Mouse (Mus musculus) megakaryocyte, embryonic 14.5 days (primary cell): ENCODE data around the gene Kcna7. TPM values are rescaled to one million over a fixed set of nuclear protein-coding genes. Genes with fewer than 3 reads are reported as not detected.
A peak's percentile ranks its signal among the peaks of the same experiment; 100 is the strongest.
"Not testable (repeated sequence)": the region's sequence is repeated elsewhere in the genome, so short reads cannot be mapped to it uniquely, and the experiment has no call there.

Source experiments
- H3K27me3 ChIP-seq: replicated peaks from 2 replicates; pipeline ENCODE3; 2012; ENCODE audit warnings: inconsistent platforms
- H3K36me3 ChIP-seq: replicated peaks from 2 replicates; pipeline ENCODE3; 2012; ENCODE audit warnings: low read length, inconsistent platforms, mixed read lengths
- H3K4me1 ChIP-seq: 2 replicates; pipeline ENCODE4 v1.6.1; 2012; ENCODE audit warnings: inconsistent platforms
- H3K4me3 ChIP-seq: replicated peaks from 2 replicates; pipeline ENCODE3; 2012; ENCODE audit warnings: moderate library complexity, mild to moderate bottlenecking, inconsistent platforms
- H3K9me3 ChIP-seq: 2 replicates; pipeline ENCODE4 v1.6.1; 2012; ENCODE audit warnings: inconsistent platforms
- FLI1 ChIP-seq: IDR thresholded peaks from 2 replicates; pipeline ENCODE4 v1.6.1; 2012; ENCODE audit warnings: low read length, inconsistent platforms, mixed read lengths
- GATA1 ChIP-seq: IDR thresholded peaks from 3 replicates; pipeline ENCODE4 v1.6.1; 2012; ENCODE audit warnings: mixed read lengths, low read length, inconsistent platforms, borderline replicate concordance
- polyA plus RNA-seq: library from polyadenylated mRNA; stranded (reverse); fragments of >175 nt; gene quantifications from 2 replicates; pipeline ENCODE4 v1.2.3, GENCODE M21; 2012; ENCODE audit warnings: low replicate concordance; ENCODE audit not compliant: insufficient read depth

The Kcna7 gene
- polyA plus RNA-seq, 1 experiment, result not detected

DNA sequence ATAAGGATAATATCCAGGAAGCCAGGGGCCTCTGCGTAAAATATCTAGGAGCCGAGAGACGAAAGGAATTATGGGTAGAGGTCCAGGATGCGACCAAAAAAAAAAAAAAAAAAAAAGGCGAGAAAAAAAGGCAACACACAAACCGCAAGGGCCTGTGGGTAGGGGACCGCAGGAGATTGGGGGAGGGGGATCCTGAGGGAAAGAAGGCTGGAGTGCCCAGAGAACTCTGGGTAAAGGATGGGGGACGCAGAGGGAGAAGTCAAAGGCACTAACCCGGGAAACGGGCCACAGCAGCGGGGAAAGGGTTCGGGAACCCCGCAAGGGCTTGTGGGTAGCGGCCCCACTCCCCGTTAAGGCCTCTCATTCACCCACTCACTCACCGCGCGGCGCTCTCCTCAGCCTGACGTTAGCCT lies 10.3 kb upstream of the Kcna7 start:
- Histone ChIP-seq H3K27me3 (no peaks in the 10 kb centered on the region), H3K9me3 (no peaks in the 10 kb centered on the region), H3K4me3 (peak overlapping the region; percentile 94), H3K4me1 (peaks cover 37% of the 10 kb centered on the region), H3K36me3 (peaks cover 44% of the 10 kb centered on the region)
- TF ChIP-seq GATA1 (no peak), FLI1 (no peak)

- Histone ChIP-seq H3K9me3 (no peaks in the 10 kb centered on the region), H3K4me3 (peak within 1 kb of the TSS; percentile 94), H3K36me3 (peaks cover 37% of the 10 kb centered on the region), H3K4me1 (peaks cover 37% of the 10 kb centered on the region), H3K27me3 (no peaks in the 10 kb centered on the region)
- TF ChIP-seq GATA1 (no peak), FLI1 (0 out of 2 replicates have a peak, but pooled peaks have one; percentile 10)
Measured at GRCm38 (mm10) chr7:45395578-45396336, 9.7 kb upstream of the Kcna7 start, which contains the start of gene Snrnp70. Gene Snrnp70, minus strand, starts transcription at chr7:45395742.

DNA sequence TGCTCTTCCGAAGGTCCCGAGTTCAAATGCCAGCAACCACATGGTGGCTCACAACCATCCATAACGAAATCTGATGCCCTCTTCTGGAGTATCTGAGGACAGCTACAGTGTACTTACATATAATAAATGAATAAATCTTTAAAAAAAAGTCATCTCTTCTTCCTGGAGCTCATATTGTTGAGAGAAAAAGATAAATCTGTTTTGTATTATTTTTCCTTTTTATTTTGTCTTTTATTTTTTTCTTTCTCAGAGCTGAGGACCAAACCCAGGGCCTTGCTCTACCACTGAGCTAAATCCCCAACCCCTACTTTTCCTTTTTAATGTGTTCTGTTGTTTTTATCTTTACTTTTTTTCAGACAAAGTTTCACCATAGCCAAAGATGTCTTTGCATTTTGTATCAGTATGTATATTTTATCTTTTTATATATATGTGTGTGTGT lies 9.1 kb upstream of the Kcna7 start:
- H3K36me3 ChIP-seq, result peaks cover 34% of the 10 kb centered on the region

GRCm38 (mm10) chr7:45396787-45397186 lies 8.7 kb upstream of the Kcna7 start:
- peaks cover 34% of the 10 kb centered on the region for H3K4me1 ChIP-seq
- TF ChIP-seq GATA1, result no peak
- no peak for TF ChIP-seq FLI1

More for the DNA sequence above, 9.1 kb upstream of the Kcna7 start:
- Histone ChIP-seq H3K4me3 (peak overlapping the region; percentile 94), H3K4me1 (peaks cover 37% of the 10 kb centered on the region)
- H3K27me3 ChIP-seq, H3K9me3 ChIP-seq: not testable (repeated sequence)

GRCm38 (mm10) chr7:45401521-45402085 lies 3.9 kb upstream of the Kcna7 start:
- H3K9me3 ChIP-seq, result 0 out of 2 replicates have a peak, but pooled peaks cover 3% of the 10 kb centered on the region
- H3K36me3 ChIP-seq, result no peaks in the 10 kb centered on the region
- H3K27me3 ChIP-seq, result peaks cover 34% of the 10 kb centered on the region
- H3K4me1 ChIP-seq, result peaks cover 24% of the 10 kb centered on the region
- no peak overlapping the region for H3K4me3 ChIP-seq
- TF ChIP-seq FLI1 (no peak), GATA1 (no peak)

More at GRCm38 (mm10) chr7:45396787-45397186, 8.7 kb upstream of the Kcna7 start:
- Histone ChIP-seq H3K36me3 (peaks cover 30% of the 10 kb centered on the region), H3K4me3 (no peak overlapping the region), H3K27me3 (peaks cover 4% of the 10 kb centered on the region), H3K9me3 (no peaks in the 10 kb centered on the region)

GRCm38 (mm10) chr7:45403532-45404261 lies 1.8 kb upstream of the Kcna7 start:
- Histone ChIP-seq H3K4me3 (no peak overlapping the region), H3K9me3 (peaks cover 3% of the 10 kb centered on the region; the same call in 1 of the 2 replicates), H3K36me3 (no peaks in the 10 kb centered on the region), H3K4me1 (peaks cover 34% of the 10 kb centered on the region), H3K27me3 (peaks cover 55% of the 10 kb centered on the region)
- TF ChIP-seq FLI1, result no peak
- TF ChIP-seq GATA1, result no peak

DNA sequence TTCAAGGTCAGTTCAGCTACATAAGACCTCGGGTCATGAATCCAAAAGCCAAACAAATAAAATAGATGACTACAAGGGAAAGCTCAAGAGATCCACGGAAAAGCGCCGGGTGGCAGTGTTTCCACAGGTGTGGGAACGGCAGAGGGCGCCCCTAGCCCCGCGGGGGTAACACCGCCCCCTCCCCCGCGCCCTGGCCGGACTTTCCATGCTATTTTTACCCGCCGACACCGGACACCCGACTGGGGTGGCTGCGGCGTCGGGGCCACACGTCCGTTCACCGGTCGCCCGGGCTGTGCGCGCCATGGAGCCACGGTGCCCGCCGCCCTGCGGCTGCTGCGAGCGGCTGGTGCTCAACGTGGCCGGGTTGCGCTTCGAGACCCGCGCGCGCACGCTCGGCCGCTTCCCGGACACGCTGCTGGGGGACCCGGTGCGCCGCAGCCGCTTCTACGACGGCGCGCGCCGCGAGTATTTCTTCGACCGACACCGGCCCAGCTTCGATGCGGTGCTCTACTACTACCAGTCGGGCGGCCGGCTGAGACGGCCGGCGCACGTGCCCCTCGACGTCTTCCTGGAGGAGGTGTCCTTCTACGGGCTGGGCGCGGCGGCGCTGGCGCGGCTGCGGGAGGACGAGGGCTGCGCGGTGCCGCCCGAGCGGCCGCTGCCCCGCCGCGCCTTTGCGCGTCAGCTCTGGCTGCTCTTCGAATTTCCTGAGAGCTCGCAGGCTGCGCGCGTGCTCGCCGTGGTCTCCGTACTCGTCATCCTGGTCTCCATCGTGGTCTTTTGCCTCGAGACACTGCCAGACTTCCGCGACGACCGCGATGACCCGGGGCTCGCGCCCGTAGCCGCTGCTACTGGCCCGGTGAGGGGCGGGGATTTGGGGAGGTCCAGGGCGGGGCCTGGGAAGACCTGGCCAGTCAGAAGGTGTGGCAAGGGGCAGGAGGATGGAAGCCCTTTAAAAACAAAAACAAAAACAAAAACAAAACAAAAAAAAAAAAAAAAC lies 1.0 kb downstream of the Kcna7 start:
- no peaks in the 10 kb centered on the region for H3K36me3 ChIP-seq
- no peak for TF ChIP-seq GATA1
- no peak for TF ChIP-seq FLI1
- peaks cover 35% of the 10 kb centered on the region for H3K4me1 ChIP-seq
- H3K4me3 ChIP-seq, result peak overlapping the region; percentile 91
- H3K27me3 ChIP-seq, result peaks cover 81% of the 10 kb centered on the region
- H3K9me3 ChIP-seq, result peaks cover 3% of the 10 kb centered on the region; the same call in 1 of the 2 replicates

GRCm38 (mm10) chr7:45407836-45408235 lies 2.4 kb downstream of the Kcna7 start:
- TF ChIP-seq FLI1 (no peak), GATA1 (no peak)
- Histone ChIP-seq H3K4me1 (peaks cover 39% of the 10 kb centered on the region), H3K36me3 (no peaks in the 10 kb centered on the region), H3K4me3 (no peak overlapping the region), H3K27me3 (peaks cover 78% of the 10 kb centered on the region), H3K9me3 (no peaks in the 10 kb centered on the region; the same call in 1 of the 2 replicates)

GRCm38 (mm10) chr7:45408351-45408750 lies 2.9 kb downstream of the Kcna7 start:
- Histone ChIP-seq H3K27me3 (peaks cover 79% of the 10 kb centered on the region), H3K36me3 (no peaks in the 10 kb centered on the region), H3K4me1 (peaks cover 43% of the 10 kb centered on the region), H3K9me3 (no peaks in the 10 kb centered on the region; the same call in 1 of the 2 replicates), H3K4me3 (no peak overlapping the region)
- TF ChIP-seq GATA1 (no peak), FLI1 (no peak)
